Mouse (Mus musculus) small intestine, adult 2 months (tissue): ENCODE measurements around the gene Ptn. TPM values are rescaled to one million over a fixed set of nuclear protein-coding genes. Genes with fewer than 3 reads are reported as not detected.

Source experiments
- H3K27ac ChIP-seq: fragments of 200-500 bp; 2 replicates; pipeline ENCODE4 v1.5.1; 2012; ENCODE audit warnings: low read depth, low read length, control low read depth, inconsistent platforms; ENCODE audit not compliant: insufficient read depth
- H3K27me3 ChIP-seq: fragments of 200-500 bp; 2 replicates; pipeline ENCODE4 v1.6.1; 2012; ENCODE audit warnings: mild to moderate bottlenecking, moderate library complexity, low read length, inconsistent platforms; ENCODE audit not compliant: control insufficient read depth, insufficient read depth
- H3K36me3 ChIP-seq: fragments of 200-500 bp; 2 replicates; pipeline ENCODE4 v1.6.1; 2012; ENCODE audit warnings: mild to moderate bottlenecking, low read length, control low read depth, inconsistent platforms; ENCODE audit not compliant: control insufficient read depth, insufficient read depth
- H3K4me1 ChIP-seq: fragments of 200-500 bp; 2 replicates; pipeline ENCODE4 v1.6.1; 2012; ENCODE audit warnings: low read length, inconsistent platforms, mixed read lengths; ENCODE audit not compliant: control insufficient read depth, insufficient read depth, insufficient read length
- H3K4me3 ChIP-seq: fragments of 200-500 bp; 2 replicates; pipeline ENCODE4 v1.5.1; 2012; ENCODE audit warnings: low read depth, mild to moderate bottlenecking, control low read depth, inconsistent platforms, low read length, moderate library complexity
- CTCF ChIP-seq: fragments of 200-500 bp; IDR thresholded peaks from 2 replicates; pipeline ENCODE4 v1.5.1; 2012; ENCODE audit warnings: low read depth, mild to moderate bottlenecking, control low read depth, inconsistent platforms, low read length, moderate library complexity, mixed read lengths; ENCODE audit not compliant: insufficient replicate concordance, insufficient read length; ENCODE audit errors: extremely low read depth
- POLR2A ChIP-seq: fragments of 200-500 bp; IDR thresholded peaks from 2 replicates; pipeline ENCODE4 v1.6.1; 2012; ENCODE audit warnings: low read depth, mild to moderate bottlenecking, control low read depth, inconsistent platforms, low read length, moderate library complexity
- WGBS: fragments of 180-500 bp; shearing (Covaris S2); methylation state at CpG from one replicate; pipeline ENCODE4 v1.1.7; 2018; 5-methylcytosine and 5-hydroxymethylcytosine counted together
- polyA plus RNA-seq: library from polyadenylated mRNA; depleted of rRNA; stranded (reverse); fragments of >200 nt; gene quantifications from 2 replicates; pipeline ENCODE4 v1.2.3, GENCODE M21; 2012

The Ptn gene
- polyA plus RNA-seq, 1 experiment: 0.47 TPM

DNA sequence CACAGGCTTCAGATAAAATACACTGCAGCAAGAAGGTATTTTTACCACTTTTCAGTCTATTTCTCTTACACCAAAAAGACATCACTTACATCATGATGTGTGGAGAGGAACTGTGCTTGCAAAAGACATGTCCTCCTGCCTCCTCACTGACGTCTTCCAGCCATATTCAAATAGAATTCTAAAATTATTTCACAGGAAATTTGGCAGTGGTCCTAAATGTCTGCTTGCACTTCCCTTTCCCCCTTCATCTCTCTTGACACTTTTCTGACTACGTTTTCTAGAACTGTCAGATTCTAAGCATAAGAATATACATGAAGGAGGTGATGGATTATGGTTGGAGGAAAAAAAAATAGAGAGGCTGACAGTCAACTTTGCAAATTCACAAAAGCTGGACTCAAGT lies 33.0 kb downstream of the Ptn start:
- Histone ChIP-seq H3K4me3 (no peak overlapping the region), H3K4me1 (no peaks in the 10 kb centered on the region), H3K27ac (no peak overlapping the region), H3K27me3 (no peaks in the 10 kb centered on the region), H3K36me3 (no peaks in the 10 kb centered on the region)
- TF ChIP-seq CTCF (no peak), POLR2A (no peak)
- WGBS: 39% methylated on average over 2 of the region's 2 CpGs

DNA sequence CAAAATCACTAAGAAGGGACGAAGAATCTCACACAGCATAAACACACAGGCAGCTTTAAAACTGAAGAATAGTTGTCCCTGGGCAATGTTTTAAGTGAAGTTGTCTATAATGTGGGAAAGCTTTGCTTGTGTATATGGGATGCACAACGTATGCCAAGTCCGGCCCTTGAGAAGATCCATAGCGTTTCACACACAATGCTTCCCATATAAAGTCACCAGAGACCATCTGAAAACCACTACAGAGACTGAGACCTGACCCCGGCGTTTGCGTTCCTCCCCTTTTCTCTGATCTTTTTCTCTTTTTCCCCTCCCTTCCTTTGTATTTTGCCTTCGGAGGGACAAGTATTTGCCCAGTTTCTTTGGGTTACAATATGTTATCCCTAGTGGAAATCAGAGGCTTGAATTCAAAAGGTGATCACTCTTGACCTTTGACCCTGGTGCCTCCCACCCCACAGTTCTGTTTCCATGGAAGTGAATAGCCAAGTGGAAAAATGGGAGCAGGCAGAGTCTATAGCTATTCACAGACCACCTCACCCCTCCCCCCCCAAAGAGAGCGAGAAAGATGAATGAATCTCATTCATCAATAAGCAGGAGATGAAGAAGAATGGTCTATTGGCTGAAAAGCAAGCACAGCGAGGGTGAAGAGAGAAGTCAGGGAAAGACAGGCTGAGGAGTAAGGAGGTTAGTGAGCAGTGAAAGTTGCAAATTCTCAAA lies 34.2 kb downstream of the Ptn start:
- no peak overlapping the region for H3K4me3 ChIP-seq
- H3K27ac ChIP-seq: no peak overlapping the region
- no peaks in the 10 kb centered on the region for H3K36me3 ChIP-seq
- H3K4me1 ChIP-seq: no peaks in the 10 kb centered on the region
- WGBS: 79% methylated on average over 10 of the region's 10 CpGs
- TF ChIP-seq CTCF (no peak), POLR2A (no peak)
- no peaks in the 10 kb centered on the region for H3K27me3 ChIP-seq

DNA sequence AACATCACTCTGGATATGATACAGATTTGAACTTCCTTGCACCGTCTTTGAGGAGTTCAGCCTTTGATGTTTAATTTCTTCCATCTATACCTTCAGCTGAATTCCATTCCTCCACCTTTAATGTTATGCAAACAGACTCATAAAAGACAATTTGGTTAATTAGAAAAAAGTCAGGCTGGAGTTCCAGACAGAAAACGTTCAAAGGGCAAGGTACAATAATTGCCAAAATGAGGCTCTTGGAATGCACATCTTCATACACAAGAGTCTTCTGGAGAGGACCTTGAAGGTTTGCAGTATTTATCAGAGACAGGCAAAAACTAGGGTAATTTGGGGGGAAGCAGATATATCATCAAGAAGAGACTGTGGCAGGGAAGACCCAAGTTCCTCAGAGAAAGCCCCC lies 37.5 kb downstream of the Ptn start:
- H3K27me3 ChIP-seq: no peaks in the 10 kb centered on the region
- WGBS: 48% methylated on average over 2 of the region's 2 CpGs
- TF ChIP-seq CTCF (no peak), POLR2A (no peak)
- no peak overlapping the region for H3K4me3 ChIP-seq
- H3K27ac ChIP-seq: no peak overlapping the region
- H3K36me3 ChIP-seq: no peaks in the 10 kb centered on the region
- H3K4me1 ChIP-seq: no peaks in the 10 kb centered on the region

DNA sequence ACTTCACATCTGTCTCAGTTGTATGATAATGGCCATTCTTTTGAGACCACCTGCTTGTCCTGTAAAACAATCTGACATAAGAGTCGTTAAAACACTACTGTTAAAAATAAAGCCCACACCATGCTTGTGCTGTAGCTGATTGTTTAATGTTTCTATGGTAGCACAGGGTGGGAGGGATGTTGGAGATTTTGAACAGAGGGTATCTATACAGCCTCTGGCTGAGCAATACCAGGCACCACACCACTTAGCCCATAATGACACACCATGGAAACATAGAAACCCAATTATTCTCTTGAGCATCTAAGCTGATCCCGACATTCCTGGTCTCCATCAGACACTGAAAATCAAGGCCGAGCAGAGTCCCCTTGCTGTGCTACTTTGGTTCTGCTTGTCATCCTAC lies 41.0 kb downstream of the Ptn start:
- 74% methylated on average over 3 of the region's 3 CpGs for WGBS
- Histone ChIP-seq H3K27ac (no peak overlapping the region), H3K4me1 (no peaks in the 10 kb centered on the region), H3K36me3 (no peaks in the 10 kb centered on the region), H3K27me3 (no peaks in the 10 kb centered on the region), H3K4me3 (no peak overlapping the region)
- TF ChIP-seq POLR2A (no peak), CTCF (no peak)

DNA sequence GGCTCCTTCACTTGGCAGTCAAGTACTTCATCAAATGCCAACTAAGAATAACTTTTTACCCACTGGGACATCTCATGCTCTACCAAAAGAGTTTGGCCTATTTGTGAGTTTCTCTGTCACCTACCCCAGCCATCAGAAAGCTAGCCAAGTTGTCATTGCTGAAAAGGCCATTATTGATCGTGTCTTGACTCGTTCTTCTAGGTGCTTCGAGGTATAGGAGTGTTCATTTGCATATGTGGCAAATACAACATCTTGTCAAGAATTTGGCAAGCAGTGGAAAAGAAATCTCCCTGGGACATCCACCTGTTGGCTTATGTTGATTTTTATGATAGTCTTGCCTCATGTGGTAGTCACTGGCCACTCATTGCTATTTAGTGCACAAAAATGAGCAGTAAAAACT lies 43.1 kb downstream of the Ptn start:
- Histone ChIP-seq H3K4me3 (no peak overlapping the region), H3K27ac (no peak overlapping the region), H3K4me1 (no peaks in the 10 kb centered on the region), H3K36me3 (no peaks in the 10 kb centered on the region), H3K27me3 (no peaks in the 10 kb centered on the region)
- TF ChIP-seq CTCF (no peak), POLR2A (no peak)
- WGBS: 83% methylated on average over 3 of the region's 3 CpGs

DNA sequence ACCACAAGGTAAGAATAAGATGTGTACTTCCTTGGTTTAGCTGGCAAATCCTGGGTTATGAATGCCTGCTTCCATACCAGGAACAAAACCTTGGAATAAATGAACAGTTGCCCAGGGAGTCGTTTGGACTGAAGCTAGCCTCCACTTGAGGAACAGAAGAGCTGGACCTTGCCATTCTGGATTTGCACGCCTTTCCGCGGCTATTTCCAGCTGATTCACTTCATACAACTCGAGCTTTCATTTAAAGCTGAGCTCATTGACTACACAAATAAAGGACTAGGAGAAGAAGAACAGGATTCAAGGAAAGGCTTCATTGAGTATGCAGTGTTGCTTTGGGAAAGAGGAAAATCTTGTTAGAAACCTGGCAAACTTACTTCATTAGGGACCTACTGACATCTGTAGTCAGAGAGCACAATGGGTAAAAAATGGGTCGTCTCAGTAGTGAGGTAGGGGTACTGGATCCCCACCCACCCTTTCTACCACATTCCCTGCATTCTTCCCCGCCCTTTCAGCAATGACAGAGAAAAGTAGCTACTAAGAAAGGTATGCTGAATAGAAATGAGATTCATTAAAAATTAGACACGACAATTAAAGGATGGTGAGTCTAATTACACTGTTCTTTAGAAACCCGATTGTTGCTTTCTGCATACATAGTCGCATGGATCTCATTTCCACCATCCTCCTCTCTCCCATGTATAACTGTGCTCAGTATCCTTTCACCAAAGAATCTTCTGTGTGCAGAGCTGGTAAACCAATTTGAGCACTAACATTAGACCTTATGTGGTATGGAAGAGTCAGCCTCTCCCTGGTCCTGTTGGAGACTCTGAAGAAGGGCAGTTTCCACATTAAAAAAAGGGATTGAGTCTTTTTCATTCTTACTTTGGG lies 54.8 kb downstream of the Ptn start:
- H3K27ac ChIP-seq: no peak overlapping the region
- TF ChIP-seq POLR2A (no peak), CTCF (no peak)
- H3K4me3 ChIP-seq: no peak overlapping the region
- no peaks in the 10 kb centered on the region for H3K36me3 ChIP-seq
- H3K27me3 ChIP-seq: no peaks in the 10 kb centered on the region
- no peaks in the 10 kb centered on the region for H3K4me1 ChIP-seq
- WGBS: 73% methylated on average over 10 of the region's 10 CpGs

DNA sequence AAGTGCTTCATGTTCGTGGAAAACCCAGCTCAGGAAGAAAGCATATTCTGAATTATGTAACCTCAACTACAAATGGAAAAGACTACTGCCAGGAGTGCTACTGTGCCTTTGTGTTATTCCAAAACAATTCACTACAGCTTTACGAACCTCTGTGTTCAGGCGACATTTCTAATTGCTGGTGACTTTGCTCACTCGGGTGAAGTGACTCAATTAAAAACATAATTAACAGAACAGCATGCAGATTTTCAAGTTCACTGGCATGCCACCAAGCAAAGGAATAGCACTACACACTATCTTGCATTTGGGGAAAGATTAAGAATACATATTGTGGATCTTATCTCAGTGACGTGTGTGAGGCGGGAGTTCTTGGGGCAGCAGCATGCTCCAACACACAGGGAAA lies 57.1 kb downstream of the Ptn start:
- TF ChIP-seq CTCF (no peak), POLR2A (no peak)
- no peak overlapping the region for H3K27ac ChIP-seq
- H3K27me3 ChIP-seq: no peaks in the 10 kb centered on the region
- H3K36me3 ChIP-seq: no peaks in the 10 kb centered on the region
- 65% methylated on average over 6 of the region's 6 CpGs for WGBS
- no peak overlapping the region for H3K4me3 ChIP-seq
- no peaks in the 10 kb centered on the region for H3K4me1 ChIP-seq
